Mouse (Mus musculus): ENCODE data around the gene Alg9. TPM values are rescaled to one million over a fixed set of nuclear protein-coding genes. Genes with fewer than 3 reads are reported as not detected.

Alg9 gene
- polyA plus RNA-seq, 1 experiment from 2014 or later: 19.8 TPM

DNA sequence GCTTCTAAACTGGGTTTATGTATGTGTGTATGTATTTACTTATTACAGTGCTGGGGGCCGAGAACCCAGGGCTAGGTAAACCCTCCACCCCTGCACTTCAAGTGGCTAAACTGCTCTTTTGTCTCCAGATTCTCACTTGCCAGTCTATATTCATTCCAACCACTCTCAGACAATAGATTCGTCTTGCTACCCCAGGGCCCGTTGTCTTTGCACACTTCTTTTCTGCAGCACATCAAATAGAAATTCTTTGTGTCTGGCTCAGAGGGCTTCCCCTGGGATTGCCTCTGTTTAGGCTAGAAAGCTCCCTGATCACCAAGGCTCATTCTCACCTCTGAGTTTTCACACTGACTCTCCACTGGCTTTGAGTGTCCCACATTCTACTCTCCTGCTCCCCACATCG, 42.3 kb upstream of the Alg9 start:
- WGBS: 26% methylated on average over 4 of the region's 4 CpGs
- Histone ChIP-seq H3K4me3 (ENCODE audit: low read depth, low read length) (no peak overlapping the region), H3K27me3 (ENCODE audit: control insufficient read depth, insufficient read depth, low read length) (no peaks in the 10 kb centered on the region), H3K4me2 (replicated peaks; ENCODE audit: low read depth) (no peak overlapping the region), H3K36me3 (ENCODE audit: control insufficient read depth, insufficient read depth, low read length) (no peaks in the 10 kb centered on the region), H3K9me3 (ENCODE audit: control insufficient read depth, low read length) (no peaks in the 10 kb centered on the region), H3K4me1 (replicated peaks; ENCODE audit: control insufficient read depth, insufficient read depth) (no peaks in the 10 kb centered on the region; the same call in 1 of the 2 replicates), H3K9ac (ENCODE audit: low read length) (no peak overlapping the region), H3K27ac (replicated peaks) (no peak overlapping the region)
- DNase-seq (ENCODE audit: low spot score) (no peak), ATAC-seq (ENCODE audit: low FRiP score, low TSS enrichment) (no peak)
- TF ChIP-seq CTCF (IDR thresholded peaks at IDR 0.05; ENCODE audit: low read depth): no peak
- TF ChIP-seq EP300 (optimal IDR thresholded peaks at IDR 0.05): no peak

DNA sequence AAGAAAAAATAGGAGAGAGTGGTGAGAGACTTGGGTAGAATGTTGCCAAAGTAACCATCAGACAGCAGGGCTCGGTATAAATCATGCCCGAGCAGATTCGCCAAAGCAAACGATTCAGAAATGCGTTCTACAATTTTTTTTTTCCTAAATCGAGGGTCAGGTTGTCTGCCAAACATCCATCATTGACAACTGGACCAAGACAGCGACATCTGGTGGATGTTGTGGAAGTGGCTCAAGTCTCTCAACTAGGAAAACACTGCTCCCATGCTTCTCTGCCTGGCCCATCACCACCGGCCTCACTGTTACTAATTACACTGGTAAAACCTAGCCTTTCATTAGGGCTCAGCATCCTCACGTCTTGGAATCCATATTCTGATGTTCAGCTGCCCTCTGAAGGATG, 39.8 kb upstream of the Alg9 start:
- Histone ChIP-seq H3K4me2 (replicated peaks; ENCODE audit: low read depth) (no peak overlapping the region), H3K4me3 (ENCODE audit: low read depth, low read length) (no peak overlapping the region), H3K4me1 (replicated peaks; ENCODE audit: control insufficient read depth, insufficient read depth) (no peaks in the 10 kb centered on the region), H3K9me3 (ENCODE audit: control insufficient read depth, low read length) (no peaks in the 10 kb centered on the region), H3K27me3 (ENCODE audit: control insufficient read depth, insufficient read depth, low read length) (no peaks in the 10 kb centered on the region), H3K36me3 (ENCODE audit: control insufficient read depth, insufficient read depth, low read length) (no peaks in the 10 kb centered on the region), H3K9ac (ENCODE audit: low read length) (no peak overlapping the region), H3K27ac (replicated peaks) (no peak overlapping the region)
- no peak for ATAC-seq (ENCODE audit: low FRiP score, low TSS enrichment)
- peak; percentile 53 for DNase-seq (ENCODE audit: low spot score)
- TF ChIP-seq CTCF (IDR thresholded peaks at IDR 0.05; ENCODE audit: low read depth) (peak; percentile 89), EP300 (optimal IDR thresholded peaks at IDR 0.05) (no peak)
- WGBS: 4% methylated on average over 9 of the region's 9 CpGs

GRCm38 (mm10) chr9:50738914-50739870, 35.6 kb upstream of the Alg9 start, which contains the start of gene Dixdc1:
Gene Dixdc1, minus strand, starts transcription at chr9:50739517.
- peak; percentile 98 for ATAC-seq (ENCODE audit: low FRiP score, low TSS enrichment)
- 10% methylated on average over 36 of the region's 36 CpGs for WGBS
- H3K27ac ChIP-seq (replicated peaks): no peak within 1 kb of the TSS

GRCm38 (mm10) chr9:50740867-50741784, 33.7 kb upstream of the Alg9 start:
- no peak overlapping the region for H3K27ac ChIP-seq (replicated peaks)
- no peak overlapping the region for H3K9ac ChIP-seq (ENCODE audit: low read length)
- H3K27me3 ChIP-seq (ENCODE audit: control insufficient read depth, insufficient read depth, low read length): no peaks in the 10 kb centered on the region
- H3K36me3 ChIP-seq (ENCODE audit: control insufficient read depth, insufficient read depth, low read length): no peaks in the 10 kb centered on the region
- 92% methylated on average over 14 of the region's 14 CpGs for WGBS
- H3K4me2 ChIP-seq (replicated peaks; ENCODE audit: low read depth): no peak overlapping the region
- DNase-seq (ENCODE audit: low spot score) (no peak), ATAC-seq (ENCODE audit: low FRiP score, low TSS enrichment) (no peak)
- H3K4me3 ChIP-seq (ENCODE audit: low read depth, low read length): no peak overlapping the region
- TF ChIP-seq EP300 (optimal IDR thresholded peaks at IDR 0.05) (no peak), CTCF (IDR thresholded peaks at IDR 0.05; ENCODE audit: low read depth) (no peak)
- H3K9me3 ChIP-seq (ENCODE audit: control insufficient read depth, low read length): no peaks in the 10 kb centered on the region
- no peaks in the 10 kb centered on the region for H3K4me1 ChIP-seq (replicated peaks; ENCODE audit: control insufficient read depth, insufficient read depth)

More at GRCm38 (mm10) chr9:50738914-50739870, 35.6 kb upstream of the Alg9 start, which contains the start of gene Dixdc1:
- Histone ChIP-seq H3K4me2 (replicated peaks; ENCODE audit: low read depth) (peak within 1 kb of the TSS; percentile 52), H3K27me3 (ENCODE audit: control insufficient read depth, insufficient read depth, low read length) (no peaks in the 10 kb centered on the region), H3K36me3 (ENCODE audit: control insufficient read depth, insufficient read depth, low read length) (no peaks in the 10 kb centered on the region), H3K4me1 (replicated peaks; ENCODE audit: control insufficient read depth, insufficient read depth) (no peaks in the 10 kb centered on the region), H3K9ac (ENCODE audit: low read length) (no peak within 1 kb of the TSS), H3K4me3 (ENCODE audit: low read depth, low read length) (no peak within 1 kb of the TSS), H3K9me3 (ENCODE audit: control insufficient read depth, low read length) (no peaks in the 10 kb centered on the region)
- TF ChIP-seq CTCF (IDR thresholded peaks at IDR 0.05; ENCODE audit: low read depth): 0 out of 2 replicates have a peak, but pooled peaks have one; percentile 1
- no peak for TF ChIP-seq EP300 (optimal IDR thresholded peaks at IDR 0.05)
- peak; percentile 98 for DNase-seq (ENCODE audit: low spot score)

DNA sequence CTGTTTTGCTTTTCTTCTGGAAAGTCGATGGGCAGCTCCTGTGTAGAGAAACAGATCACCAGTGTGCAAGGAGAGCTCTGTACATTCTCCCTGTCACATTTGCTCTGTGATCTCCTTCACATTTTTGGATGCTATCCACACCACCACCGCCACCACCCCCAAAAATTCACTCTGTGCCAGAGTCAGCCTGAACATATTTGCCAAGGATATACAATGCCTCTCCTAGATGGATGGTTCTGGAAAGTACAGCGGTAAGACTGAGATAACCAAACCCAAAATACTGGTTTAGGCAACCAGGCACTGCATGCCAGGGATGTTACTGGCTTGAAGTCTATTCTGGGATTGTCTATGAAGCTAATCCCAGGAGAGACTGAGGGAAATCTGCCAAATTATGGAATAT, 32.6 kb upstream of the Alg9 start:
- TF ChIP-seq EP300 (optimal IDR thresholded peaks at IDR 0.05) (no peak), CTCF (IDR thresholded peaks at IDR 0.05; ENCODE audit: low read depth) (no peak)
- no peaks in the 10 kb centered on the region for H3K4me1 ChIP-seq (replicated peaks; ENCODE audit: control insufficient read depth, insufficient read depth)
- no peak overlapping the region for H3K4me2 ChIP-seq (replicated peaks; ENCODE audit: low read depth)
- no peak overlapping the region for H3K9ac ChIP-seq (ENCODE audit: low read length)
- DNase-seq (ENCODE audit: low spot score) (no peak), ATAC-seq (ENCODE audit: low FRiP score, low TSS enrichment) (no peak)
- no peaks in the 10 kb centered on the region for H3K27me3 ChIP-seq (ENCODE audit: control insufficient read depth, insufficient read depth, low read length)
- H3K36me3 ChIP-seq (ENCODE audit: control insufficient read depth, insufficient read depth, low read length): no peaks in the 10 kb centered on the region
- H3K27ac ChIP-seq (replicated peaks): no peak overlapping the region
- no peaks in the 10 kb centered on the region for H3K9me3 ChIP-seq (ENCODE audit: control insufficient read depth, low read length)
- WGBS: 66% methylated on average over 3 of the region's 3 CpGs
- H3K4me3 ChIP-seq (ENCODE audit: low read depth, low read length): no peak overlapping the region
